Mouse (Mus musculus) gastrocnemius, postnatal 4 days (tissue): Measurements from ENCODE around the gene Rgs11. TPM values are rescaled to one million over a fixed set of nuclear protein-coding genes. Genes with fewer than 3 reads are reported as not detected.
A peak's percentile ranks its signal among the peaks of the same experiment; 100 is the strongest.

Experiments used
- DNase-seq, 2 experiments: peaks; one replicate each; pipeline ENCODE4 v3.0.0; 2021 to 2022; ENCODE audit warnings: low spot score in 2 of 2, mixed read lengths in 2 of 2
- total RNA-seq, 2 experiments: library from RNA; stranded (reverse); gene quantifications; 2 replicates each; pipeline ENCODE4 v1.2.3; 2021

Gene Rgs11
- total RNA-seq, 2 experiments from 2014 or later, result 0.65 to 1.3 TPM

DNA sequence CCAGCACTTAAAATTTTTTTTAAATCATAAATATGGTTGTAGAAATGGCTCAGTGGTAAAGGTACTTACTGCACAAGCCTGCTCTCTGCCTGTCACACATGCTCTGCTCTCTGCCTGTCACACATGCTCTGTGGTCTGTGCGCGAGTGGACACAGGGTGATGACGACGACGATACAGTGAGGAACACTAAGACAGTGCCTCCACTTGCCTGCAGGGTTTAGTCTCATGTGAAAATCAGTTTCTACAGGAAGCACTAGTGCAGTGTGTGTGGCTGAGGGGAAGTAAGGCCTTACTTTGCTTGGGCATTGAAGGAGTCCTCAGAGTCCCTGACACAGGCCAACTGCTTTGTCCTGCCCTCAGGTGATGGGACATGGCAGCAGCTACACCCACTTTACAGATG, 27.0 kb downstream of the Rgs11 start:
- DNase-seq, result no peak

DNA sequence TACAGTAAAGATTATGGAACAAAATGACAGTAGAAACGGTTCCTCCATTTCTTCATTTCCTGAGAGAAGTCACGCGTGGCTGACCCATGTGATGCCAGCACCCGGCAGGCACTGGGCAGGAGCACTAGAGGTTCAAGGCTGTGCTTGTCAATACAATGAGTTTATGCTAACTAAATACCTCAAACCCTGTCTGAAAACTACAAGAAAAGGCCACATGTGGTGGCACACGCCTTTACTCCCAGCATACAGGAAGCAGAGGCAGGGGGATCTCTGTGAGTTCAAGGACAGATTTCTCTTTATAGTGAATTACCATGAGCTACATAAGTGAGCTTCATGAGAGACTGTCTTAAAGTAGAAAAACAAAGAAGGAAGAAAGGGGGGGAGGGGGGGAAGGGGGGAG, 28.4 kb downstream of the Rgs11 start:
- DNase-seq, result no peak

DNA sequence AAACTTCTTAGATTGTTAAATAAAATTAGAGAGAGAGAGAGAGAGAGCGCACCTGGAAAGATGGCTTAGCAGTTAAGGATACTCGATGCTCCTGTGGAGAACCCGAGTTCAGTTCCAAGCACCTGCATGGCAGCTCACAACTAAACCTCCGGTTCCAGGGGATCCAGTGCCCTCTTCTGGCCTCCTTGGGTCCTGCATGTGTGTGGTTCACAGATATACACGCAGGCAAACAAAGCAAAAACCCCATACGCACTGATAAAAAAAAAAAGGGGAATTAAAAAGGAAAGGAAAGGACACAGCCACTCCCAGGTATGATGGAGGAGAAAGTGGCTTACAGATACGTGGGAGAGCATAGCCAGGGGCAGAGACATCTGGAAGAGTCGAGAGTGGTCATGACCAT, 30.1 kb downstream of the Rgs11 start:
- DNase-seq, result no peak

DNA sequence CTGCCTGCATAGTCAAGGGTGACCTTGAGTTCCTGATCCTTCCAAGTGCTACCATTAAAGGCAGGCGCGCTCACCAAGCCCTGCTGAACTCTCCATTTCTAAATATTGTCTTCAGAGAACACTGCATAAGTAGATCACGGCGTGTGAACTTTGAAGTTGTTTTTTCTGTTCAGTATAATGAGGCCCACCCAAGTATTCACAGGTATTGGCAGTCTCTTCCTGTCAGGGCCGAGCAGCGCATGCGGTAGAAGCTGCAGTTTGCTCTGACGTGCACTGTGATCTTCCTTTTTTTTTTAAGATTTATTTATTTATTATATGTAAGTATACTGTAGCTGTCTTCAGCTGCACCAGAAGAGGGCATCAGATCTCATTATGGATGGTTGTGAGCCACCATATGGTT, 31.6 kb downstream of the Rgs11 start:
- no peak for DNase-seq

DNA sequence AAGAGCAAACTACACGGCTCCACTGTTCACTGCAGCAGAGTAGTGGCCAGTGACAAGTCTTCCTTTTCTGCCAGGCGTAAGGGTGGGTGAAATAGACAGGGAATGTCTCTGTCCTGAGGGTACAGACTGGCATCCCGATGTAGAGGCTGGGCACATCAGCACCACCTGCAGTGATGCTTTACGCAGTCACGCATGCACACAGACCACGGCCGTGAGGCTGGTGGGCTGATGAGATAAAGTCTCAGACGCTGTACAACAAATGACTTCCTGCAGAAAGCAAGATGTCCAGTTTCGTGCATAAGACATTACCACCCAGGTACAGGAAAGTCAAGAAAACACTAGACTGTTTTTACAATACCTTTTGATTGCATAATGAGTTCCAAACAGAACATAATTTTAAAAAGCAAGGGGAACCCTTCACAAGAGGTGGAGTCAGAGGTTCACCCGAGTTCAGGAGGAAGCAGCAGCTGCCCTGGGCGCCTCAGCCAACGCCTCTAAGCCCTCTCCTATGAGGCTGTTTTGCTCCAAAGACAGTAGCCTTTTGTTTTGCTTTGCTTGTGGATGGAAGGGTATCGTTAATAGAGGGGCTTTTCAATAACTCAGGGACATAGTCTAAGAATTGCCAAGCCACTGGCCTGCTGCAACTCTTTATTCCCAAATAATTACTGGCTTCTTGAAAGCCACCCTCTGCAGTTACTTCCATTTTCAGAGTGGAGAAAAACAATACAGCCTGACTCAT, 32.5 kb downstream of the Rgs11 start:
- DNase-seq, result no peak

DNA sequence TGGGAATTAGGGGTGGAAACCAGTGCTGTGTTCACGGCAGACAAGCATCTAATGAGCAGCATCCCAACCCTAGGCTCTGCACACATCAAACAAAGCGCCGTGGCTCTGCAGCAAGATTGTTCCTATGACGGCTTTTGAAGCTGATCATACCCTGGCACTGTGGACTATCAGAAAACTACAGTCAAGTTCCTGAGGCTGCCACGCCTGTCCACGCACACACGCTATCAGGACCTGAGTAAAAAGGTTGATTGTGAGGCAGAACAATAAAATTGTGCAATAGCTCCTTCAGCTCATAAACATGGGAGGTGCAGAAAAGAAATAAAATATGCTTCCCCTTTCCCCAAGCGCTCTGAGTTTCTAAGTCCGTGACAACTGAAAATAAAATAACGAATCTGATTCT, 34.9 kb downstream of the Rgs11 start:
- DNase-seq, result no peak

DNA sequence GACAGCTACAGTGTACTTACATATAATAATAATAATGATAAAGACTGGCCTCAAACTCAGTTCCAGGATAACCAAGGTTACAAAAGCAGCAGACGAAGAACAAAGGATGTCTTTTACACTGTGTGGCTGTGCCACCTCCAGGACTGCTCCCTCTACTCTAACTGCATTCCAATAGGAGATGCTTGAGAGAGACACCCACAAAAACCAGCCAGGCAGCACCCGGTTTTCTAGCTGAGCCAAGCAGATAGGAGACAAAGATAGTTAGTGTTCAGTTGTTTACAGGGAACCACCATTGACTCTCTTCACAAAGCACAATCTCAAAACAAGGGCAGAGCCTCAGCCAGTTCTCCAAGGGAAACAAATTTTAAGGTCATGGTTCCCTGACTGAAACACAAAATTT, 36.8 kb downstream of the Rgs11 start:
- no peak for DNase-seq

DNA sequence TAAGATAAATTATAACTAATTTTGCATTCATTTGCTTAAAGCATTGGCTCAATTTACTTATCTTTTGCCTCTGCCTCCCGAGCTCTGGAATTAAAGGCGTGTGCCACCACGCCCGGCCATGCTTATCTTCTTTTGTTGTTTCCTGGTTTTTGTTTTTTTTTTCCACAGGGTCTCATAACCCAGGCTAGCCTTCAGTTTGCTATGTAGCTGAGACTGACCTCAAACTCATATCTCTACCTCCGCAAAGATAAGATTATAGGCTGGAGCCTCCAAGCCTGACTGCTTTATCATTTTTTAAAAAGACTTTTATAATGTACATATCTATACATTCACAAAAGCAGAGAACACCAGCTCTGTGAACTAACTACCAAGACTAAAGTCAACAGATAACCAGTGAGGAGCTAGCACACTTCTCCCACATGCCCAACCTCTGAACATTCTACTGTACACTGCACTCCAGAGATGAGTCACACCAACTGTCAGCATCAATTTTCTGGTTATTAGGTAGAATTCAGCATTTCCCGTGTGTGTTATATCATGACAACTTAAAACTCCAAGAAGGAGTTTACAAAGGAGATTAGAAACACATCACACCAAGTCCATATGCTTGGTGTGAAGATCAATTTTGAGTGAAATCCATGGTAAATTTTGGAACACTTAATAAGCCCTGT, 37.5 kb downstream of the Rgs11 start:
- no peak for DNase-seq

DNA sequence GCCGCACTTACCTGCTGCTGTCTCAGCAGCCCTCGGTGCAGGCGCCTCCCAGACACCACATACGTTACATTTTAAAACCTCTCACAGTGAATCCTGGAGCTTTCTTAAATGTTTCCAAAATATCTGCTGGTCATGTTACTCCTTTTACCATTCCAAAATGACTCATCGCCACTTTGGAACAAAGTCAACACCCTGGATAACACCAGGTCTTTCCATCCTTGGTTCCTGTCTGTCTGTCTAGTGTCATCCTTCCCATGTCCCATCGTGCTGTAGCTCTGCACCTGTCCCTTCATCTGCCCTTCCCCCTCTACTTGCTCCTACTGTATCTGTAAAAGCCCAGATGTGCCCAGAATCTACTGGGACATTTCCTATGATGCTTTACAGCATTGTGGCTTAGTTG, 38.2 kb downstream of the Rgs11 start:
- no peak for DNase-seq

DNA sequence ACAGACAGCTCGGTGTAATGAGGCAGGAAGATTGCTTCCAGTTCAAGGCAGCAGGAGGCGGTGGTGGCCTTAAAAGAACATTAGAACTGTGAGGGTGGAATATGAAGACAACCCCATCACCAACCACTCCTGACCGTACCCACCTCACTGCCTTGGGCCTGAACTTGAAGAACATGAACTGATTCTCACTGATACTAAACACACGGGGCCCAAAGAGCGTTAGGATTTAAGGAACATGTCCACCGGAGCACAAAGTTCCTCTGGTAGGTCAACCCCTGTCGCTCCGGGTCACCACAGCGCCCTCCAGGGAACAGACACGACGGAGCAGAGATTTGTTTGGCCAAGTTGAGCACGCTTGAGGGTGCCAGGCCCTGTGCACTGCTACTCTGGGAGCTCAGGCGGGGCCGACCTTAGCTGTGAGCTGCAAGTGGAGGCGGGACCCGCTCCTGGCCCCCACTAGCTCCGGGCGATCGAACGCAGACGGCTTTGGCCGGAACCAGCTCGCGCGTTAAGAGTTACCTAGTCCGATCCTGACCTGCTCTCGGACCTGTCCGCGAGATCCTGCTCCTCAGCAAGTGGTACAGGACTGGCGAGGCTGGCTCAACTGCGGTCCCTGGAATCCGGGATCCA, 40.8 kb downstream of the Rgs11 start:
- no peak for DNase-seq

DNA sequence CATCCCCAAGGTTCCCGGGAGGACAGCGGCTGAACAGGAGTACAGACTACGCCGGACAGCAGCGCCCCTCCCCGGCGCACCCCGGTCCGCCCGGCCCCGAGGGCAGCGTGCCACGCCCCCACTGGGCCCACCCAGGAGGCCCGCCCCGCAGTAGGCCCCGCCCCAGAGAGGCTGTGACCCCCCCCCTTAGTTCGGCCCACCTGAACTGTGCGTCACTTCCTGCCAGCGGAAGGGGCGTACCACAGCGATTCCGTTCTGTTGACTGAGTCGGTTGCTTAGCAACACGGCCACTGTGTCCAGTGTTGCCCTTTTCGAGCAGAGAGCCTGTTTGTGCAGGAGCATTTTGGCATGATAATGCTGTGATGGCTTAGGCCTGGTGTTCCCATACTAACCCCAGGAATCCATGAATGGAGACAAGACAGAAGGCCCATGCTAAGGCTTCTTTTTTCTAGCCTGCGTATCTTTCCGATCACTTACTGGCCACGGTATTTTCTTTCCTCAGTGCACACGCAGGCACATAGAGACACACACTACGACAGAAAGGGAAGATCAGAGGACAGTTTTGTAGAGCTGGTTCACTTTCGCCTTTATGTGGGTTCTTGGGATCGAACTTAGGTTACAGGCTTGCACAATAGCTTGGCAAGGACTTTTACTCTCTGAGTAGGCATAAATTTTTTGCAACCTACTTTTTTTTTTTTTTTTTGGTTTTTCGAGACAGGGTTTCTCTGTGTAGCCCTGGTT, 41.5 kb downstream of the Rgs11 start, which contains the start of gene Fam234a:
Gene Fam234a (minus strand): TSS at position 142 of the 741 bp plus-strand sequence.
- peak; percentile 94 to 95 for DNase-seq

DNA sequence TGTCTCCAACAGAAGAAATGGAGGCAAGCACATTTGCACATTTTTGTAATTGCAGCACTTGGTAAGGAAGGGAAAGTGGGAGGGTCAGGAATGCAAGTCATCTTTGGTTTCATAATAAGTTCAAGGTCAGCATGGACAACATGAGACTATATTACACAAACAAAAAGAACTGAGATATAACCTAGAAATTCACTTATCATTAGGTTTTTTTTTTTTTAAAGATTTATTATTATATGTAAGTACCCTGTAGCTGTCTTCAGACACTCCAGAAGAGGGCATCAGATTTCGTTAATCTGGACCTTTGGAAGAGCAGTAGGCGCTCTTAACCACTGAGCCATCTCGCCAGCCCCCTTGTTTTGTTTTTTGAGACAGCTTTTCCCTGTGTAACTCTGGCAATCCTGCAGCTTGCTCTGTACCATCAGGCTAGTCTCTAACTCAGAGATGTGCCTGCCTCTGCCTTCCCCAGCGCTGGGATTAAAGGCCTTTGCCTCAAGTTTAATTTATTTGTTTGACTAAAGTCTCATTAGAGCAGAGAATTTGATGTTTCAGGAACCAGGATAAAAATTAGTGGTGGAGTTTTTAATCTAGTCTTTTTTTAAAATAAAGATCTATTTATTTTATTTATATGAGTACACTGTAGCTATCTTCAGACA, 49.3 kb downstream of the Rgs11 start:
- DNase-seq, result no peak

DNA sequence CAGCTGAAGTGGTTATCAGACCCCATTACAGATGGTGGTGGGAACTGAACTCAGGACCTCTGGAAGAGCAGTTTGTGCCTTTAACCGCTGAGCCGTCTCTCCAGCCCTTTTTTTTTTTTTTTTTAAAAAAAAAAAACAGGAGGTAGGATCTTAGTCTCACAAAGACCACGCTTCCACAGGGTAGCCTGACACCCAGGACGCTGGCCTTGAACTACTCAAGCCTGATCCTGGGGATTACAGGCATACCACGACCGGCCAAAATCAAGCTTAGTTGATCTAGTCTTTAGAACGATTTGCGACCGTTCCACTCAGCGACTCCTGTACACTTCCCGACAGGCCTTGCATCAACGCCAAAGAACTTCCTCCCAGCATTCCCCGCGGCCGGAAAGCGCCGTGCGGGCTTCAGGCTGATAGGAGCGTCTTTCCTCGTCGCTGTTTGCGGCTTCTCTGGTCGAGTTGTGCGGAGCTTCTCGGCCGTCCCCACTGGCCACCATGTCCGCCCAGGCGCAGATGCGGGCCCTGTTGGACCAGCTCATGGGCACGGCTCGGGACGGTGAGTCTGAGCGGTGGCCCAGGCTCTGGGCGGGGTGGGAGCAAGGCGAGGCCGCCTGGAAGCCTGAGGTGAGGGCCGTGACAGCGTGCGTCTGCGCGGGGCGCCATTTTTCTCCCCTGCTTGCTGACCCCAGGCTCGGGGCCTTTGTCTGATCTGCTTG, 49.9 kb downstream of the Rgs11 start, which contains the start of gene Luc7l:
Gene Luc7l (plus strand): TSS at position 358 of the 713 bp plus-strand sequence.
- DNase-seq, result peak; percentile 77 to 92

DNA sequence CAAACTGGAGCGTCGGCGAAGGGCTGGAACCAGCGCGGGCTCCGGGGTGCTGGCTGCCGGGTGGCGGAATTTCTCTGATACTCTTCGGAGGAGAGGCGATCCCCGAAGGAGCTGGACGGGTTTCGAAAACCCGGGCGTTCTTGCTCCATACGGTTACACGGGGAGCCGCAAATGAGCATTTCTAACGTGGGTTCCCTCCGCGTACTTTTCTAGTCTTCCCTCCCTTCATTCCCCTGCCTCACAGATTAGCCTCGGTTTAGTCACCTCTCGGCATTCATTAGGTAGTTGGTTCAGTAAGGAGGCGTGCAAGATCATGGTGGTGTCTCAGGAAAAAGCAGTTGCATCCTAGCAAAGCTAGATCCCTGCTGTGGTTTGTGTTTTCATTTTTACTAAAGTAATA, 50.6 kb downstream of the Rgs11 start:
- DNase-seq, result no peak

DNA sequence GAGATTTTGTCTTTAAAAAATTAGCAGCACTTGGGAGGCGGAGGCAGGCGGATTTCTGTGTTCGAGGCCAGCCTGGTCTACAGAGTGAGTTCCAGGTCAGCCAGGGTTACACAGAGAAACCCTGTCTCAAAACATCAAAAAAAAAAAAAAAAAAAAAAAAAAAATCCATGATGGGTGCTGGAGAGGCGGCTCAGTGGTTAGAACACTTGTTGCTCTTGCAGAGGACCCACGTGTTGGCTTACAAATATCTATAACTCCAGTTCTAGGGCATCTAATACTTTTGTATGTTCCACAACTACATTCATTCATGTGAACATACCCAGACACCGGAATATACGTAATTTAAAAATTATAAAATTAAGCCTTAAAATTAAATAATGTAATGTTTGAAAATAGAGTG, 52.6 kb downstream of the Rgs11 start:
- no peak for DNase-seq

Other genes with a start within 250 kb of the Rgs11 start
- gene Capn15, start 217.2 kb upstream of the Rgs11 start, total RNA-seq, result 10 to 100 TPM; 14.2 to 14.5 TPM
- gene Rab11fip3, start 133.4 kb upstream of the Rgs11 start, total RNA-seq, result 10 to 100 TPM; 36.8 to 41.4 TPM
- 10 to 100 TPM in 1 of 2 experiments, 1 to 10 TPM in 1; 9.2 to 12.9 TPM for gene Decr2, start 112.6 kb upstream of the Rgs11 start, total RNA-seq
- 10 to 100 TPM; 13.5 to 18.3 TPM for gene Nme4, start 107.3 kb upstream of the Rgs11 start, total RNA-seq
- 1 to 10 TPM; 3.0 to 4.5 TPM for gene Tmem8, start 89.7 kb upstream of the Rgs11 start, total RNA-seq
- 10 to 100 TPM; 62.3 to 63.3 TPM for gene Mrpl28, start 79.5 kb upstream of the Rgs11 start, total RNA-seq
- 10 to 100 TPM; 28.5 to 29.5 TPM for gene Axin1, start 64.3 kb upstream of the Rgs11 start, total RNA-seq
- under 1 TPM in 1 of 2 experiments, not detected in 1; 0.21 TPM for gene Pdia2, start 3.9 kb upstream of the Rgs11 start, total RNA-seq
- gene Arhgdig, start 4.8 kb downstream of the Rgs11 start, total RNA-seq, result 1 to 10 TPM; 3.7 to 4.2 TPM
- 10 to 100 TPM; 50.2 to 55.7 TPM for gene Fam234a, start 41.3 kb downstream of the Rgs11 start, total RNA-seq
- 10 to 100 TPM; 33.6 to 43.9 TPM for gene Luc7l, start 49.9 kb downstream of the Rgs11 start, total RNA-seq
- gene Neurl1b, start 211.9 kb downstream of the Rgs11 start, total RNA-seq, result 10 to 100 TPM; 16.8 to 17.2 TPM